Mouse (Mus musculus): ENCODE measurements around the gene Nova2. TPM values are rescaled to one million over a fixed set of nuclear protein-coding genes. Genes with fewer than 3 reads are reported as not detected.

The Nova2 gene
- total and polyA plus RNA-seq, 3 experiments: 1.7 to 5.1 (median 4.3) TPM

GRCm38 (mm10) chr7:18902486-18902885, 23.2 kb upstream of the Nova2 start:
- Histone ChIP-seq H3K79me2 (replicated peaks; ENCODE audit: control insufficient read depth, insufficient read depth, low read length) (no peaks in the 10 kb centered on the region), H3K27ac (no peak overlapping the region), H3K9ac (ENCODE audit: low read depth, low read length) (no peak overlapping the region), H3K4me1 (ENCODE audit: control insufficient read depth, insufficient read depth, low read length) (no peaks in the 10 kb centered on the region), H3K36me3 (ENCODE audit: control insufficient read depth, insufficient read depth, low read length) (no peaks in the 10 kb centered on the region), H3K27me3 (ENCODE audit: control insufficient read depth, insufficient read depth, low read length) (no peaks in the 10 kb centered on the region), H3K4me3 (no peak overlapping the region)
- WGBS: 46% methylated on average over 3 of the region's 3 CpGs
- no peak for DNase-seq
- intact Hi-C loops (cut with DNase I): no loop called here
- TF ChIP-seq POLR2A (IDR thresholded peaks at IDR 0.05; ENCODE audit: insufficient read depth, low read depth, low read length) (no peak), EP300 (IDR thresholded peaks at IDR 0.05; ENCODE audit: insufficient read depth, low read depth, low read length) (no peak), CTCF (IDR thresholded peaks at IDR 0.05) (peak; percentile 51)

DNA sequence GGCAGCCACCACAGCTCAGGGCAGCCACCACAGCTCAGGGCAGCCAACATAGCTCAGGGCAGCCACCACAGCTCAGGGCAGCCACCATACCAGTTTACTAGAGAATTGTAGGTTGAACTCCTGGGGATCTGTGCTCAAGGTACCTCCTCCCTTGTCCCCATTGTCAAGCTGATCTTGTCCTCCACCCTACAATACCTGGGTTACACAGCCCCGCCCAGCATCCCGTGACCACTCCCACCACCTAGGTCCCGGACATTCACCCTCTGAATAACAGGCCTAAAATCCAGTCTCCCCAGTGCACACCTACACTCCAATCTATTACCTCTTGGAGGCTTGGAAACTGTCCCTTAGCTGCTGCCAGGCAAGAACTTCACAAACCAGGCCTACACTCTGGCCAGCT, 20.7 kb upstream of the Nova2 start:
- DNase-seq: no peak
- intact Hi-C loops (cut with DNase I): loop anchor here (5.0 kb wide), 1 partner anchor 57 kb away; no protein-coding TSS in a partner anchor
- Histone ChIP-seq H3K79me2 (replicated peaks; ENCODE audit: control insufficient read depth, insufficient read depth, low read length) (no peaks in the 10 kb centered on the region), H3K36me3 (ENCODE audit: control insufficient read depth, insufficient read depth, low read length) (no peaks in the 10 kb centered on the region), H3K27me3 (ENCODE audit: control insufficient read depth, insufficient read depth, low read length) (no peaks in the 10 kb centered on the region), H3K9ac (ENCODE audit: low read depth, low read length) (no peak overlapping the region), H3K4me3 (no peak overlapping the region), H3K27ac (no peak overlapping the region), H3K4me1 (ENCODE audit: control insufficient read depth, insufficient read depth, low read length) (no peaks in the 10 kb centered on the region)
- no peak for TF ChIP-seq CTCF (IDR thresholded peaks at IDR 0.05)
- no peak for TF ChIP-seq POLR2A (IDR thresholded peaks at IDR 0.05; ENCODE audit: insufficient read depth, low read depth, low read length)
- TF ChIP-seq EP300 (IDR thresholded peaks at IDR 0.05; ENCODE audit: insufficient read depth, low read depth, low read length): no peak
- WGBS: 92% methylated on average over 3 of the region's 3 CpGs

DNA sequence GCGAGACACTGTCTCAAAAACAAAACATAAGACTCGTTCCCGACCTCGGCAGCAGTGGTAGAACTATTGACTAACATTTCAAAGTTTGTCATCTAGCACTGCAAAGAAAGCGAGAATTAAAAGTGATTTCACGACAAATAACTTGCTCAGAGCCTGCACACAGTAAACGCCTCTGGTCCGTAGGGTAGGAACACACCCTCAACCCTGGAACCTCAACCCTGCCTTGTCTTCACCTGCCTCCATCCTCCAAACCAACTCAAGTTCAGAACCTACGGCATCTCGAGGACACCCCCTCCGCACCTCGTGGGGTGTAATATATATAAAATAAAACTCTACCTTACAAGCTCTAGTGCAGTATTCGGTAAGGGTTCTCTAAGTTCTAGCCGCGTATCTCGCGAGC, 15.9 kb upstream of the Nova2 start:
- intact Hi-C loops (cut with DNase I): loop anchor here (5.0 kb wide), 1 partner anchor 53 kb away; no protein-coding TSS in a partner anchor
- no peak for TF ChIP-seq POLR2A (IDR thresholded peaks at IDR 0.05; ENCODE audit: insufficient read depth, low read depth, low read length)
- no peak for TF ChIP-seq EP300 (IDR thresholded peaks at IDR 0.05; ENCODE audit: insufficient read depth, low read depth, low read length)
- TF ChIP-seq CTCF (IDR thresholded peaks at IDR 0.05): no peak

DNA sequence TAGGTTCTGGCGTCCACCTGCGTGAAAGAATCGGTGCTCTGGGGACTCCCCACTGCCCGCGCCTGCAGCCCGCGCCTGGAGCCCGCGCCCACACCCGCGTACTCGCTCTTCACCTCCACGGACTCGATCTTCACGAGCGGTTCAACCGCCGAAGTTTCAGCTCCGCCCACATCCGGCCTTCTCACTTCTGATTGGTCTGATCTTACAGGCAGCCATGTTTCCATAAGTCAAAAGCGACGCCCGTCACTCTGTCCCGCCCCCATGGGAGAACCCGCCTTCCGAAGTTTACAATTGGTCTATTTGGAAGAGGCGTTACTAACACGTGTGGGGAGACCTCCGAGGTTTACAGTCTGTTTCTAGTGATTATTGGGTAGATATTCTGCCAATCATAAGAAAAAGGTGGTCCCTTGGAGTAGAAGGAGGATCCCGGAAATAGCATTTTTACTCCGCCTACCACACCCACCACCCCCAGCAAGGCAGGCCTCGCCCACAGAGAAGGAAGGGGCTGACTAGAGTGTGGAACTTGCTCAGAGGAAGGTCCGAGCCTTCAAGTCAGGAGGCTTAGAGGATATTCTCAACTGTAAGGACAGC, 15.4 kb upstream of the Nova2 start, which contains the start of gene Ccdc61:
Gene Ccdc61 (minus strand): TSS at position 175 of the 591 bp plus-strand sequence.
- Histone ChIP-seq H3K79me2 (replicated peaks; ENCODE audit: control insufficient read depth, insufficient read depth, low read length) (no peaks in the 10 kb centered on the region), H3K36me3 (ENCODE audit: control insufficient read depth, insufficient read depth, low read length) (no peaks in the 10 kb centered on the region), H3K27ac (peak within 1 kb of the TSS; percentile 79), H3K27me3 (ENCODE audit: control insufficient read depth, insufficient read depth, low read length) (no peaks in the 10 kb centered on the region), H3K9ac (ENCODE audit: low read depth, low read length) (peak within 1 kb of the TSS; percentile 70), H3K4me1 (ENCODE audit: control insufficient read depth, insufficient read depth, low read length) (peaks cover 1% of the 10 kb centered on the region; the same call in 1 of the 2 replicates), H3K4me3 (peak within 1 kb of the TSS; percentile 78)
- intact Hi-C loops (cut with DNase I): no loop called here
- peak; percentile 96 to 97 for DNase-seq
- WGBS: under 1% methylated on average over 33 of the region's 33 CpGs
- TF ChIP-seq CTCF (IDR thresholded peaks at IDR 0.05): no peak
- peak; percentile 89 for TF ChIP-seq POLR2A (IDR thresholded peaks at IDR 0.05; ENCODE audit: insufficient read depth, low read depth, low read length)
- 0 out of 2 replicates have a peak, but pooled peaks have one; percentile 12 for TF ChIP-seq EP300 (IDR thresholded peaks at IDR 0.05; ENCODE audit: insufficient read depth, low read depth, low read length)

More for the DNA sequence above, 15.9 kb upstream of the Nova2 start:
- Histone ChIP-seq H3K27ac (peak overlapping the region; percentile 79), H3K9ac (ENCODE audit: low read depth, low read length) (peak overlapping the region; percentile 70), H3K4me3 (peak overlapping the region; percentile 78), H3K4me1 (ENCODE audit: control insufficient read depth, insufficient read depth, low read length) (peaks cover 1% of the 10 kb centered on the region; the same call in 1 of the 2 replicates), H3K79me2 (replicated peaks; ENCODE audit: control insufficient read depth, insufficient read depth, low read length) (no peaks in the 10 kb centered on the region), H3K27me3 (ENCODE audit: control insufficient read depth, insufficient read depth, low read length) (no peaks in the 10 kb centered on the region), H3K36me3 (ENCODE audit: control insufficient read depth, insufficient read depth, low read length) (no peaks in the 10 kb centered on the region)
- WGBS: 3% methylated on average over 17 of the region's 17 CpGs
- no peak for DNase-seq

DNA sequence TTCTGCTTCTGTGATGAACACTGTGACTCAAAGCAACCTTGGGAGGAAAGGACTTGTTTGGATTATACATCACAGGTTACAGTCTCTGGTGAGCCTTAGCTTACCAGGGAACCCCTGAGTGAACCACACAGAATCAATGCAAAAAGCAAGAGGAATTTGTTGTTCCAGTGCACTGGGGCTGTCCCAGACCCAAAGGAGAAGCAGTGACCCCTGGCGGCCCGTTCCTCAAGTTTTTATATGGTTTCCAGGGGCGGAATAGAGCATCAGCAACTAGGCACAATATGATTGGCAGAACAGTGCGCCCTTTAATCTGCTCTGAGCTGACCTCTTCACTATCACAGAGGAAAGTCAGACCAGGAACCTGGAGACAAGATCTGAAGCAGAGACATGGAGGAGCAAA, 9.4 kb upstream of the Nova2 start:
- DNase-seq: no peak
- H3K36me3 ChIP-seq (ENCODE audit: control insufficient read depth, insufficient read depth, low read length): no peaks in the 10 kb centered on the region
- no peaks in the 10 kb centered on the region for H3K79me2 ChIP-seq (replicated peaks; ENCODE audit: control insufficient read depth, insufficient read depth, low read length)
- no peaks in the 10 kb centered on the region for H3K4me1 ChIP-seq (ENCODE audit: control insufficient read depth, insufficient read depth, low read length)
- no peaks in the 10 kb centered on the region for H3K27me3 ChIP-seq (ENCODE audit: control insufficient read depth, insufficient read depth, low read length)
- intact Hi-C loops (cut with DNase I): no loop called here
- 66% methylated on average over 4 of the region's 4 CpGs for WGBS
- peak; percentile 14; the same call in 1 of the 2 replicates for TF ChIP-seq CTCF (IDR thresholded peaks at IDR 0.05)
- no peak for TF ChIP-seq EP300 (IDR thresholded peaks at IDR 0.05; ENCODE audit: insufficient read depth, low read depth, low read length)
- no peak overlapping the region for H3K27ac ChIP-seq
- no peak overlapping the region for H3K9ac ChIP-seq (ENCODE audit: low read depth, low read length)
- no peak overlapping the region for H3K4me3 ChIP-seq

GRCm38 (mm10) chr7:18917931-18918330, 7.8 kb upstream of the Nova2 start:
- Histone ChIP-seq H3K9ac (ENCODE audit: low read depth, low read length) (no peak overlapping the region), H3K36me3 (ENCODE audit: control insufficient read depth, insufficient read depth, low read length) (no peaks in the 10 kb centered on the region), H3K4me3 (no peak overlapping the region), H3K4me1 (ENCODE audit: control insufficient read depth, insufficient read depth, low read length) (no peaks in the 10 kb centered on the region), H3K27me3 (ENCODE audit: control insufficient read depth, insufficient read depth, low read length) (no peaks in the 10 kb centered on the region), H3K79me2 (replicated peaks; ENCODE audit: control insufficient read depth, insufficient read depth, low read length) (no peaks in the 10 kb centered on the region), H3K27ac (no peak overlapping the region)
- TF ChIP-seq POLR2A (IDR thresholded peaks at IDR 0.05; ENCODE audit: insufficient read depth, low read depth, low read length) (no peak), EP300 (IDR thresholded peaks at IDR 0.05; ENCODE audit: insufficient read depth, low read depth, low read length) (no peak), CTCF (IDR thresholded peaks at IDR 0.05) (no peak)
- intact Hi-C loops (cut with DNase I): no loop called here
- WGBS: 41% methylated on average over 3 of the region's 3 CpGs
- peak in 1 of 2 experiments; percentile 53 for DNase-seq

Data from heart, adult 2 months (tissue).